Mouse (Mus musculus) stomach, embryonic 14.5 days (tissue): ENCODE measurements at regions not wholly inside any gene's neighbourhood (a gene's known extent, or its start where the extent isn't known, plus 50 kb on each side); places are given as distances from the start of the nearest gene placed in this dataset.
A peak's percentile ranks its signal among the peaks of the same experiment; 100 is the strongest.

Experiments
- ATAC-seq: fragments of 200-750 bp; cut with Nextera tagmentation; 2 replicates; pipeline ENCODE4 v1.8.0; 2017; ENCODE audit warnings: low read depth, moderate TSS enrichment; ENCODE audit not compliant: insufficient number of reproducible peaks, insufficient read depth, low FRiP score
- H3K27ac ChIP-seq: fragments of 300-500 bp; sonication (generic); 2 replicates; pipeline ENCODE4 v1.5.1; 2014; ENCODE audit warnings: mild to moderate bottlenecking, low read length, moderate library complexity, mixed read lengths
- H3K27me3 ChIP-seq: fragments of 300-500 bp; sonication (generic); 2 replicates; pipeline ENCODE4 v1.6.1; 2014; ENCODE audit warnings: low read length, control low read depth, mixed read lengths; ENCODE audit not compliant: control insufficient read depth, insufficient read depth
- H3K36me3 ChIP-seq: fragments of 300-500 bp; sonication (generic); 2 replicates; pipeline ENCODE4 v1.6.1; 2014; ENCODE audit warnings: mild to moderate bottlenecking, control low read depth, low read length, moderate library complexity, mixed read lengths; ENCODE audit not compliant: control insufficient read depth, insufficient read depth
- H3K4me1 ChIP-seq: fragments of 300-500 bp; sonication (generic); 2 replicates; pipeline ENCODE4 v1.6.1; 2014; ENCODE audit warnings: low read length, control low read depth, mixed read lengths; ENCODE audit not compliant: control insufficient read depth, insufficient read depth
- H3K4me2 ChIP-seq: fragments of 300-500 bp; sonication (generic); replicated peaks from 2 replicates; pipeline ENCODE4 v1.6.1; 2014; ENCODE audit warnings: low read depth, low read length, control low read depth
- H3K4me3 ChIP-seq: fragments of 300-500 bp; sonication (generic); 2 replicates; pipeline ENCODE4 v1.5.1; 2014; ENCODE audit warnings: low read depth, low read length, control low read depth
- H3K9ac ChIP-seq: fragments of 300-500 bp; sonication (generic); replicated peaks from 2 replicates; pipeline ENCODE4 v1.6.1; 2014; ENCODE audit warnings: low read depth, mild to moderate bottlenecking, control low read depth, low read length, moderate library complexity, mixed read lengths
- H3K9me3 ChIP-seq: fragments of 300-500 bp; sonication (generic); 2 replicates; pipeline ENCODE4 v1.6.1; 2016; ENCODE audit warnings: low read depth, low read length, control low read depth; ENCODE audit not compliant: control insufficient read depth
- WGBS: fragments of 180-500 bp; shearing (Covaris S2); extraction: QIAGEN DNeasy Blood & Tissue Kit; methylation state at CpG from one replicate; pipeline ENCODE4 v1.1.7; 2014; 5-methylcytosine and 5-hydroxymethylcytosine counted together

GRCm38 (mm10) chr8:126877039-126877365, 68.6 kb downstream of the Tomm20 start:
- Histone ChIP-seq H3K4me2 (no peak overlapping the region), H3K9ac (no peak overlapping the region), H3K9me3 (no peaks in the 10 kb centered on the region), H3K27me3 (no peaks in the 10 kb centered on the region), H3K27ac (no peak overlapping the region), H3K36me3 (no peaks in the 10 kb centered on the region), H3K4me1 (peaks cover 9% of the 10 kb centered on the region), H3K4me3 (no peak overlapping the region)
- ATAC-seq: no peak
- 67% methylated on average over 9 of the region's 9 CpGs for WGBS

GRCm38 (mm10) chr8:126876300-126877038, 69.2 kb downstream of the Tomm20 start:
- H3K9me3 ChIP-seq: no peaks in the 10 kb centered on the region
- 22% methylated on average over 9 of the region's 9 CpGs for WGBS
- H3K27ac ChIP-seq: no peak overlapping the region
- no peak overlapping the region for H3K4me3 ChIP-seq
- peaks cover 9% of the 10 kb centered on the region for H3K4me1 ChIP-seq
- no peak overlapping the region for H3K4me2 ChIP-seq
- ATAC-seq: no peak
- H3K9ac ChIP-seq: no peak overlapping the region
- no peaks in the 10 kb centered on the region for H3K27me3 ChIP-seq
- no peaks in the 10 kb centered on the region for H3K36me3 ChIP-seq

GRCm38 (mm10) chr8:126875491-126876155, 70.0 kb downstream of the Tomm20 start:
- Histone ChIP-seq H3K4me3 (no peak overlapping the region), H3K27ac (no peak overlapping the region), H3K9ac (no peak overlapping the region), H3K27me3 (no peaks in the 10 kb centered on the region), H3K4me1 (peaks cover 9% of the 10 kb centered on the region), H3K36me3 (no peaks in the 10 kb centered on the region), H3K4me2 (no peak overlapping the region), H3K9me3 (no peaks in the 10 kb centered on the region)
- no peak for ATAC-seq
- WGBS: 76% methylated on average over 7 of the region's 7 CpGs

- Histone ChIP-seq H3K9me3 (no peaks in the 10 kb centered on the region), H3K27ac (no peak overlapping the region), H3K9ac (no peak overlapping the region), H3K4me2 (no peak overlapping the region), H3K4me3 (no peak overlapping the region), H3K27me3 (no peaks in the 10 kb centered on the region), H3K36me3 (no peaks in the 10 kb centered on the region), H3K4me1 (peaks cover 9% of the 10 kb centered on the region)
- ATAC-seq: no peak
- 100% methylated on average over 1 of the region's 1 CpGs for WGBS
Measured at GRCm38 (mm10) chr8:126874846-126875245, 70.8 kb downstream of the Tomm20 start.

- no peak for ATAC-seq
- Histone ChIP-seq H3K36me3 (no peaks in the 10 kb centered on the region), H3K27ac (peak overlapping the region; percentile 22; the same call in 1 of the 2 replicates), H3K9ac (no peak overlapping the region), H3K9me3 (no peaks in the 10 kb centered on the region), H3K4me2 (no peak overlapping the region), H3K4me3 (no peak overlapping the region), H3K4me1 (peaks cover 10% of the 10 kb centered on the region), H3K27me3 (no peaks in the 10 kb centered on the region)
- WGBS: 67% methylated on average over 6 of the region's 6 CpGs
Measured at GRCm38 (mm10) chr8:126874126-126874730, 71.4 kb downstream of the Tomm20 start.

GRCm38 (mm10) chr8:126873306-126873705, 72.3 kb downstream of the Tomm20 start:
- no peak for ATAC-seq
- peaks cover 12% of the 10 kb centered on the region for H3K4me1 ChIP-seq
- no peaks in the 10 kb centered on the region for H3K36me3 ChIP-seq
- no peaks in the 10 kb centered on the region for H3K27me3 ChIP-seq
- no peak overlapping the region for H3K4me3 ChIP-seq
- no peak overlapping the region; the same call in 1 of the 2 replicates for H3K27ac ChIP-seq
- H3K4me2 ChIP-seq: no peak overlapping the region
- WGBS: 49% methylated on average over 7 of the region's 7 CpGs
- no peak overlapping the region for H3K9ac ChIP-seq
- no peaks in the 10 kb centered on the region for H3K9me3 ChIP-seq

GRCm38 (mm10) chr8:126872574-126872973, 73.1 kb downstream of the Tomm20 start:
- H3K4me2 ChIP-seq: no peak overlapping the region
- no peaks in the 10 kb centered on the region for H3K9me3 ChIP-seq
- H3K4me1 ChIP-seq: peaks cover 12% of the 10 kb centered on the region
- H3K9ac ChIP-seq: no peak overlapping the region
- no peaks in the 10 kb centered on the region for H3K36me3 ChIP-seq
- no peak for ATAC-seq
- no peak overlapping the region for H3K4me3 ChIP-seq
- 84% methylated on average over 4 of the region's 4 CpGs for WGBS
- H3K27ac ChIP-seq: no peak overlapping the region
- H3K27me3 ChIP-seq: no peaks in the 10 kb centered on the region

- H3K36me3 ChIP-seq: no peaks in the 10 kb centered on the region
- H3K4me1 ChIP-seq: peaks cover 12% of the 10 kb centered on the region
- no peak overlapping the region for H3K9ac ChIP-seq
- H3K4me2 ChIP-seq: no peak overlapping the region
- ATAC-seq: no peak
- 73% methylated on average over 8 of the region's 8 CpGs for WGBS
- H3K9me3 ChIP-seq: no peaks in the 10 kb centered on the region
- no peak overlapping the region for H3K27ac ChIP-seq
- no peaks in the 10 kb centered on the region for H3K27me3 ChIP-seq
- no peak overlapping the region for H3K4me3 ChIP-seq
Measured at GRCm38 (mm10) chr8:126872133-126872532, 73.5 kb downstream of the Tomm20 start.
